Mouse (Mus musculus): ENCODE measurements around the gene Adal. TPM values are rescaled to one million over a fixed set of nuclear protein-coding genes. Genes with fewer than 3 reads are reported as not detected.

Adal gene
- 4.1 and 5.7 TPM in 2 replicates for polyA plus RNA-seq (2012)

- TF ChIP-seq GATA1 (IDR thresholded peaks at IDR 0.05; ENCODE audit: low read length): no peak
Observed at GRCm38 (mm10) chr2:121140018-121140882, at the start of gene Adal, which contains the start of gene Lcmt2. Gene Adal, plus strand, starts transcription at chr2:121140428. Gene Lcmt2, minus strand, starts transcription at chr2:121140653.

GRCm38 (mm10) chr2:121102051-121102450 is 38.2 kb upstream of the Adal start:
- TF ChIP-seq GATA1 (IDR thresholded peaks at IDR 0.05; ENCODE audit: low read length): no peak

GRCm38 (mm10) chr2:121105940-121106339 is 34.3 kb upstream of the Adal start:
- no peak for TF ChIP-seq GATA1 (IDR thresholded peaks at IDR 0.05; ENCODE audit: low read length)

GRCm38 (mm10) chr2:121109695-121110094 is 30.5 kb upstream of the Adal start, which contains the start of gene Tgm7:
Gene Tgm7, minus strand, starts transcription at chr2:121109795.
- no peak for TF ChIP-seq GATA1 (IDR thresholded peaks at IDR 0.05; ENCODE audit: low read length)

- no peak for TF ChIP-seq GATA1 (IDR thresholded peaks at IDR 0.05; ENCODE audit: low read length)
Observed at GRCm38 (mm10) chr2:121115418-121115817, 24.8 kb upstream of the Adal start.

GRCm38 (mm10) chr2:121119260-121119659 is 21.0 kb upstream of the Adal start:
- no peak for TF ChIP-seq GATA1 (IDR thresholded peaks at IDR 0.05; ENCODE audit: low read length)

GRCm38 (mm10) chr2:121127536-121127935 is 12.7 kb upstream of the Adal start:
- no peak for TF ChIP-seq GATA1 (IDR thresholded peaks at IDR 0.05; ENCODE audit: low read length)

GRCm38 (mm10) chr2:121128865-121129620 is 11.2 kb upstream of the Adal start:
- TF ChIP-seq GATA1 (IDR thresholded peaks at IDR 0.05; ENCODE audit: low read length): no peak

GRCm38 (mm10) chr2:121132822-121133221 is 7.4 kb upstream of the Adal start:
- TF ChIP-seq GATA1 (IDR thresholded peaks at IDR 0.05; ENCODE audit: low read length): no peak

- TF ChIP-seq GATA1 (IDR thresholded peaks at IDR 0.05; ENCODE audit: low read length): no peak
Observed at GRCm38 (mm10) chr2:121137371-121137770, 2.9 kb upstream of the Adal start.

- TF ChIP-seq GATA1 (IDR thresholded peaks at IDR 0.05; ENCODE audit: low read length): no peak
Observed at GRCm38 (mm10) chr2:121139266-121140017, 786 bp upstream of the Adal start.

GRCm38 (mm10) chr2:121141216-121142035 is 1.2 kb downstream of the Adal start:
- no peak for TF ChIP-seq GATA1 (IDR thresholded peaks at IDR 0.05; ENCODE audit: low read length)

- TF ChIP-seq GATA1 (IDR thresholded peaks at IDR 0.05; ENCODE audit: low read length): no peak
Observed at GRCm38 (mm10) chr2:121142415-121142814, 2.2 kb downstream of the Adal start.

GRCm38 (mm10) chr2:121149679-121150078 is 9.5 kb downstream of the Adal start:
- TF ChIP-seq GATA1 (IDR thresholded peaks at IDR 0.05; ENCODE audit: low read length): no peak

- TF ChIP-seq GATA1 (IDR thresholded peaks at IDR 0.05; ENCODE audit: low read length): no peak
Observed at GRCm38 (mm10) chr2:121153100-121153499, 12.9 kb downstream of the Adal start.

Measured in G1E-ER4 (cell line).